Mouse (Mus musculus) heart, embryonic 14.5 days (tissue): ENCODE results near the gene Prima1. TPM values are rescaled to one million over a fixed set of nuclear protein-coding genes. Genes with fewer than 3 reads are reported as not detected.

Source experiments
- ATAC-seq: fragments of 200-750 bp; cut with Nextera tagmentation; 2 replicates; pipeline ENCODE4 v1.8.0; 2017; ENCODE audit warnings: low read depth, moderate TSS enrichment; ENCODE audit not compliant: insufficient number of reproducible peaks, insufficient read depth, low FRiP score
- H3K27ac ChIP-seq, 2 experiments: fragments of 200-500 bp in 1 of 2; fragments of 300-500 bp in 1 of 2; sonication (generic) in 1 of 2; replicated peaks in 1 of 2; 2 replicates each; pipeline ENCODE4 v1.5.1; 2012 to 2014; ENCODE audit warnings: low read depth in 2 of 2, low read length in 2 of 2, control low read depth in 1 of 2, mild to moderate bottlenecking in 1 of 2, mixed read lengths in 1 of 2; ENCODE audit not compliant: control insufficient read depth in 1 of 2, insufficient read depth in 1 of 2
- H3K27me3 ChIP-seq: fragments of 300-500 bp; sonication (generic); 2 replicates; pipeline ENCODE4 v1.6.1; 2014; ENCODE audit warnings: mild to moderate bottlenecking, low read length, control low read depth; ENCODE audit not compliant: control insufficient read depth, insufficient read depth
- H3K36me3 ChIP-seq: fragments of 300-500 bp; sonication (generic); 2 replicates; pipeline ENCODE4 v1.6.1; 2014; ENCODE audit warnings: mild to moderate bottlenecking, control low read depth, low read length, mixed read lengths; ENCODE audit not compliant: control insufficient read depth, insufficient read depth
- H3K4me1 ChIP-seq, 2 experiments: fragments of 200-500 bp in 1 of 2; fragments of 300-500 bp in 1 of 2; sonication (generic) in 1 of 2; 2 replicates each; pipeline ENCODE4 v1.6.1; 2012 to 2014; ENCODE audit warnings: low read length in 2 of 2, control low read depth in 1 of 2, mixed read lengths in 1 of 2; ENCODE audit not compliant: control insufficient read depth in 2 of 2, insufficient read depth in 2 of 2
- H3K4me2 ChIP-seq: fragments of 300-500 bp; sonication (generic); 2 replicates; pipeline ENCODE4 v1.6.1; 2014; ENCODE audit warnings: mild to moderate bottlenecking, low read length
- H3K4me3 ChIP-seq, 2 experiments: fragments of 200-500 bp in 1 of 2; fragments of 300-500 bp in 1 of 2; sonication (generic) in 1 of 2; 2 replicates each; pipeline ENCODE4 v1.5.1; 2012 to 2014; ENCODE audit warnings: low read length in 2 of 2, mild to moderate bottlenecking in 2 of 2, control low read depth in 1 of 2, low read depth in 1 of 2, moderate library complexity in 1 of 2; ENCODE audit not compliant: control insufficient read depth in 1 of 2, insufficient read depth in 1 of 2
- H3K9ac ChIP-seq: fragments of 300-500 bp; sonication (generic); 2 replicates; pipeline ENCODE4 v1.6.1; 2014; ENCODE audit warnings: mild to moderate bottlenecking, low read length
- H3K9me3 ChIP-seq: fragments of 300-500 bp; sonication (generic); 2 replicates; pipeline ENCODE4 v1.6.1; 2016; ENCODE audit warnings: low read length, control low read depth; ENCODE audit not compliant: control insufficient read depth
- WGBS: fragments of 180-500 bp; shearing (Covaris S2); extraction: QIAGEN DNeasy Blood & Tissue Kit; methylation state at CpG from one replicate; pipeline ENCODE4 v1.1.7; 2014; 5-methylcytosine and 5-hydroxymethylcytosine counted together
- polyA plus RNA-seq: library from polyadenylated mRNA; unstranded; fragments of >200 nt; fragmentation: Nextera tagmentation; extraction: Ambion mirVana; gene quantifications from 2 replicates; pipeline ENCODE4 v1.2.1, GENCODE M21; 2014

The Prima1 gene
- polyA plus RNA-seq, 1 experiment from 2014 or later = 0.53 TPM

DNA sequence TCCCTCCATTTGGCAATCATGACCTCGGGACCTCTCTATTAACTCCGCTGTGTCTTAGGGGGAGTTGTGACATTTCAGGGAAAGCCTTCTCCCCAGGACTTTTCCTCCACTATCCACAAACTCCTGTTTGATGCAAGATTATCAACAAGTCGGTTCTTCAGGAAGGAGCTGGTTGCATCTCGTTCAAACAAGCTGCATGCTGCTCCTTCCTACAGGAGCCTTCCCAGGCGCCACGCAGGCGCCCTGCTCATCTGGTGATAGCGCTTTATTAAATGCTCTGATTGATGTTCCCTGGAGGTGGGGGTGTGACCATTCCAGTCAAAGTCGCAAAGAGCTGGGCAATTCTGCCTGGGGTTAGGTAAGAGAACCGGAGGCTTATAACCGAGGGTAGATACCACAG is 1.1 kb upstream of the Prima1 start:
- Histone ChIP-seq H3K9me3 (no peaks in the 10 kb centered on the region), H3K9ac (peak overlapping the region; percentile 83; the same call in 1 of the 2 replicates), H3K27ac (no peak overlapping the region), H3K4me3 (peak overlapping the region; percentile 74 to 79), H3K4me1 (peaks cover 5 to 15% of the 10 kb centered on the region in 2 experiments; a peak in 3 of 4 replicates), H3K27me3 (peaks cover 43% of the 10 kb centered on the region), H3K4me2 (peak overlapping the region; percentile 97), H3K36me3 (no peaks in the 10 kb centered on the region)
- WGBS = 7% methylated on average over 11 of the region's 11 CpGs
- no peak for ATAC-seq

DNA sequence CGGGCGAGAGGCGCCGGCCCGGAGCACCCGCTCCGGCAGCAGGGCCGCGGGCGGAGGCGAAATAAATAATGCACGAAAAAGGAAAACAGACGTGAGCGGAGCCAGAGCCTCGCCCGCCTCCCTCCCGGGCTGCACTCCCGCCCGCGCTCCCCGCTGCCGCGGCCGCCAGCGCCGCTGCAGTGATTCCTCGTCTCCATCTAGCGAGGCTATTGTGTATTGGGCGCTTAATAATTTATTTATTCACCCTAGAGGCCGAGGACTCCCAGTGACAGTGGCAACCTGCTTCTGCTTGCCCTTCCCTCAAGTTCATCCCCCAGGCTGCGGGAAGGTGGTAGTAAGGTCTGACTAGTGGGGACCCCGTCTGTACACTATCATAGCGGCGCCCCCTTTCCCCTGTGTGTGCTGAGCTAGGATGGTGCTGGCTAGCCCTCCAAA is 658 bp upstream of the Prima1 start:
- peaks cover 43% of the 10 kb centered on the region for H3K27me3 ChIP-seq
- H3K36me3 ChIP-seq = no peaks in the 10 kb centered on the region
- peak; percentile 69; the same call in 1 of the 2 replicates for ATAC-seq
- peak overlapping the region in 1 of 2 experiments; percentile 73; a peak in 2 of 4 replicates for H3K27ac ChIP-seq
- no peaks in the 10 kb centered on the region for H3K9me3 ChIP-seq
- WGBS = under 1% methylated on average over 33 of the region's 34 CpGs
- peak overlapping the region; percentile 97 for H3K4me2 ChIP-seq
- peak overlapping the region; percentile 83 for H3K9ac ChIP-seq
- peaks cover 5 to 15% of the 10 kb centered on the region in 2 experiments; a peak in 3 of 4 replicates for H3K4me1 ChIP-seq
- peak overlapping the region; percentile 74 to 79 for H3K4me3 ChIP-seq

DNA sequence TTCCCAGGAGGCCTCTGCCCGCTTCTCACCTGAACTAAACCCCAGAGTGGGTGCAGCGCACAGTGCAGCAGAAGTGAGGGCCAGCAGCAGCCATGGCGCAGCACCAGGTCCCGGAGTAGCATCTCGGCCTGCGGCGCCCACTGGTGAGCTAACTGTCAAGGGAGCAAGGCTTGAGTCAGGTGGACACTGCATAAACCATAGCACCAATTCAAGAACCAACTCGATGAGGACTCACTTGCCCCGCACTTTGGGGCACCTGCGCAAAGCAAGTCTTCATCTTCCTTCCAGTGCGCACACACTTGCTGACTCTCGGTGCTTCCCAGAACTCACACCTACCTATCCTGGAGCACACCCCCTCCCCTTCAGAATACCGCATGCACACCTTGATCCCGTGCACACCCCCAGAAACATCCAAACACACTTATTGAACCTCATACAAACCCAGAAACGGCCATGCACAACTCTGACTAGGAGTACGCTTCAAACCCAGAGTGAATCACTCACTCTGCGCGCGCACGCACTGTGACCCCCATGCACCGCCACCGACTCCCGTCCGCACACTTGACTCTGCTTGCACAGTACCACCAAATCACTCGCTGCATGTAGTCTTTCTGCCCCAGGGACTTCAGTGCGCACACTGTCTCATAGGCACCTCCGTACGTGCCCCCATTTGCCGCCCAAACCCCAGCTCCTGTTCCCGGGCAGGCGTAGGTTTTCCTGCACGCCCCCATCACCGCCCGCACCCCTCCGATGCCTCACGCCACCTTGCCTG is 453 bp downstream of the Prima1 start:
- 14% methylated on average over 36 of the region's 36 CpGs for WGBS
- Histone ChIP-seq H3K27ac (no peak overlapping the region; a peak in 1 of 4 replicates), H3K36me3 (no peaks in the 10 kb centered on the region), H3K4me2 (peak overlapping the region; percentile 97), H3K9me3 (no peaks in the 10 kb centered on the region), H3K9ac (peak overlapping the region; percentile 83), H3K27me3 (peaks cover 43% of the 10 kb centered on the region), H3K4me1 (peaks cover 5 to 15% of the 10 kb centered on the region in 2 experiments; a peak in 3 of 4 replicates), H3K4me3 (peak overlapping the region; percentile 74 to 79)
- ATAC-seq = peak; percentile 24; the same call in 1 of the 2 replicates

DNA sequence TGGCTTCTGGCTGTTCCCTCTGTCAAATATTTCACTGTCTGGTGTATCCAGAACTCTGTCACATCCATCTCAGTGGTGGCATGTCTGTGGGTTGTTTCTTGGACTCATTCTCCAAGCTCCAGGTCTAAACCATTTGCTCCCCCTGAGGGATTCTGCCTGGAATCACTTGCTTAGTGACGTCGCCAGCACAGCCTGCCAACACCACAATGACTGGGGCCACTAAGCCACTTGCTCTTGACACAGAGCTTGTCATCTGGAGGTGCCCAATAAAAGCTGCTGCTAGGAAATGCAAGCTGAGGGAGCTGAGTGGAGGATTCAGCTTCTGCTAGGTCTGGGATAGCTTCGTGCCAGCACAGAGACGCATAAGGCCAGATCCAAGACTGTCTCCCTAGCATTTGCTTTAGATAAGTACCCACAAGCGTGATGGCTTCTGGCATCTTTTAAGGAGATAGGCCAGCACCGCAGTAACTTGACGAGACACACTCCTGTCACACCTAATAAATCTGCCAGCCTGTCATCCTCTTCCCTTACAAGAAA is 3.0 kb downstream of the Prima1 start:
- H3K36me3 ChIP-seq = no peaks in the 10 kb centered on the region
- no peak overlapping the region for H3K27ac ChIP-seq
- H3K4me1 ChIP-seq = peaks cover 5 to 15% of the 10 kb centered on the region in 2 experiments; a peak in 3 of 4 replicates
- no peak overlapping the region for H3K4me2 ChIP-seq
- H3K9me3 ChIP-seq = no peaks in the 10 kb centered on the region
- H3K27me3 ChIP-seq = peaks cover 33% of the 10 kb centered on the region
- WGBS = 33% methylated on average over 7 of the region's 7 CpGs
- no peak overlapping the region for H3K9ac ChIP-seq
- no peak for ATAC-seq
- H3K4me3 ChIP-seq = no peak overlapping the region

DNA sequence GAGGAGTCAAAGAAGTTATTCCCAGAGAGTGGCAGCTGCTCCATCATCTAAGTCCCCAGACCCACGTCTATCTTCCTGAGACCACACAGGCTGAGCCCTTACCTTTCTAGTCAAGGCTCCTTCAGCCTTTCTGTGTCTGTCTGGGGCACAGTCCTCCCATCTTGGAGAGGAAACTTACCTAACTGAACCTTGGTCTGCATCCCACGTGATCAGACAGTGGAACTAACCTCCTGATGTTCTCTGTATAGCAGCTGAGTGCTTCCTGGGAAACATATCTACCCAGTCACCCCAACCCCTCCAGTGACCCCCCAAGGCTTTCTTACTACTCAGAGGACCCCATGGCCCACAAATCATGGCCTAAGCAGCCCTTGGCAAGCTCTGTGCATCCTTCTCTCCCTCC is 6.1 kb downstream of the Prima1 start:
- H3K36me3 ChIP-seq = no peaks in the 10 kb centered on the region
- H3K4me2 ChIP-seq = no peak overlapping the region
- 87% methylated on average over 2 of the region's 2 CpGs for WGBS
- peaks cover 18% of the 10 kb centered on the region for H3K27me3 ChIP-seq
- no peaks in the 10 kb centered on the region for H3K9me3 ChIP-seq
- H3K27ac ChIP-seq = no peak overlapping the region
- peaks cover 0 to 7% of the 10 kb centered on the region in 2 experiments; a peak in 1 of 4 replicates for H3K4me1 ChIP-seq
- no peak overlapping the region for H3K9ac ChIP-seq
- no peak for ATAC-seq
- H3K4me3 ChIP-seq = no peak overlapping the region

DNA sequence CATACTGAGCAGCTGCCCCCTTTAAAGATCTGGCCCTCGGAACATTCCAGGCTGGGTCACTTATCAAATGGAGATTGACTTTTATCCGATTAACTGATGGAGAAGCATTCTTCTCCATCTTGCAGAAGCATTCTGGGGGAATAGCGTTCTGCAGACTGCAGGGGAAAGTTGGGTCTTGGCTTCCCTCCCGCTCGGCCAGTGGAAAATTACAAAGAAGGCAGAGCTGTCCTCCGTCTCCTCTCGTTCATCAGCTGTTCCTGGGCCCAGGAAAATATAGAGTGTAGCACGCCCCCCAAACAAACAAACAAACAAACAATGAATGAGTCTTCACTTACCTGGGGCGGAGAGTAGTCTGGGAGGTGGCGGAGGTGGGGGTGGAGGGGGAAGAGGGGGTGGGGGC is 6.7 kb downstream of the Prima1 start:
- Histone ChIP-seq H3K9me3 (no peaks in the 10 kb centered on the region), H3K27me3 (peaks cover 12% of the 10 kb centered on the region; the same call in 1 of the 2 replicates), H3K4me1 (peaks cover 0 to 7% of the 10 kb centered on the region in 2 experiments; a peak in 1 of 4 replicates), H3K9ac (no peak overlapping the region), H3K36me3 (no peaks in the 10 kb centered on the region), H3K27ac (no peak overlapping the region), H3K4me3 (no peak overlapping the region), H3K4me2 (no peak overlapping the region)
- 78% methylated on average over 10 of the region's 10 CpGs for WGBS
- no peak for ATAC-seq

DNA sequence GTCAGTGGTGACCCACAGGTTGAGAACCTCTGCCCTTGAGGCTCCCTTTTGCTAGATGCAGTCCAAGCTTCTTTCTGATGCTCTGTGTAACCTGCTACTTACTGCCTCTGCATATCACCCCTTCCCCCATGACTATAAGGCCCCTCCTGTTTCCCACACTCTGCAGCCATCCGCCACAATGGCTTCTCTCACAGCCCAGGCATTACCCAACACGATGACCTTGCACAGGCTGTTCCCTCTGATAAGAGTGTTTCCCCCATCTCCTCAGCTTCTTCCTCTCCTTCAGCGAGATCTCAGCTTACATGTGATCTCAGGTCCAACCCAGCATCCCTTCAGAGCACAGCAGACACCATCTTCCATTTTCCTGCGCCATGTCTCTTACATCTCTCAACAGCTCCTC is 12.9 kb downstream of the Prima1 start:
- 54% methylated on average over 4 of the region's 4 CpGs for WGBS
- no peaks in the 10 kb centered on the region for H3K9me3 ChIP-seq

More for the DNA sequence above, 12.9 kb downstream of the Prima1 start:
- Histone ChIP-seq H3K4me3 (no peak overlapping the region), H3K27me3 (no peaks in the 10 kb centered on the region), H3K27ac (no peak overlapping the region), H3K4me1 (peaks cover 0 to 6% of the 10 kb centered on the region in 2 experiments; a peak in 1 of 4 replicates), H3K4me2 (no peak overlapping the region), H3K36me3 (no peaks in the 10 kb centered on the region), H3K9ac (no peak overlapping the region)
- no peak for ATAC-seq
